Mouse (Mus musculus) stomach, embryonic 16.5 days (tissue): ENCODE data around the gene Rps6kc1. TPM values are rescaled to one million over a fixed set of nuclear protein-coding genes. Genes with fewer than 3 reads are reported as not detected.

ENCODE experiments used
- ATAC-seq: fragments of 200-750 bp; cut with Nextera tagmentation; 2 replicates; pipeline ENCODE4 v1.8.0; 2017; ENCODE audit warnings: moderate number of reproducible peaks, moderate TSS enrichment; ENCODE audit not compliant: insufficient read depth, low FRiP score
- H3K27ac ChIP-seq: fragments of 300-500 bp; sonication (generic); 2 replicates; pipeline ENCODE4 v1.5.1; 2014; ENCODE audit warnings: low read length
- H3K27me3 ChIP-seq: fragments of 300-500 bp; sonication (generic); 2 replicates; pipeline ENCODE4 v1.6.1; 2014; ENCODE audit warnings: low read length, control low read depth, mixed read lengths; ENCODE audit not compliant: control insufficient read depth, insufficient read depth
- H3K36me3 ChIP-seq: fragments of 300-500 bp; sonication (generic); 2 replicates; pipeline ENCODE4 v1.6.1; 2014; ENCODE audit warnings: low read length; ENCODE audit not compliant: control insufficient read depth, insufficient read depth
- H3K4me1 ChIP-seq: fragments of 300-500 bp; sonication (generic); 2 replicates; pipeline ENCODE4 v1.6.1; 2014; ENCODE audit warnings: low read length, control low read depth, mixed read lengths; ENCODE audit not compliant: control insufficient read depth, insufficient read depth
- H3K4me2 ChIP-seq: fragments of 300-500 bp; sonication (generic); 2 replicates; pipeline ENCODE4 v1.6.1; 2014; ENCODE audit warnings: low read depth, low read length, mixed read lengths
- H3K4me3 ChIP-seq: fragments of 300-500 bp; sonication (generic); replicated peaks from 2 replicates; pipeline ENCODE4 v1.5.1; 2014; ENCODE audit warnings: mild to moderate bottlenecking, low read length
- H3K9ac ChIP-seq: fragments of 300-500 bp; sonication (generic); 2 replicates; pipeline ENCODE4 v1.6.1; 2014; ENCODE audit warnings: low read length
- H3K9me3 ChIP-seq: fragments of 300-500 bp; sonication (generic); replicated peaks from 2 replicates; pipeline ENCODE4 v1.6.1; 2016; ENCODE audit warnings: low read length, control low read depth; ENCODE audit not compliant: control insufficient read depth
- WGBS: fragments of 180-500 bp; shearing (Covaris S2); extraction: QIAGEN DNeasy Blood & Tissue Kit; methylation state at CpG from one replicate; pipeline ENCODE4 v1.1.7; 2014; 5-methylcytosine and 5-hydroxymethylcytosine counted together
- polyA plus RNA-seq: library from polyadenylated mRNA; unstranded; fragments of >200 nt; fragmentation: Nextera tagmentation; extraction: Ambion mirVana; gene quantifications from 2 replicates; pipeline ENCODE4 v1.2.1, GENCODE M21; 2015

The Rps6kc1 gene
- polyA plus RNA-seq = 12.6 and 12.7 TPM in 2 replicates

- H3K4me1 ChIP-seq = peaks cover 8% of the 10 kb centered on the region
- H3K36me3 ChIP-seq = no peaks in the 10 kb centered on the region
- peak within 1 kb of the TSS; percentile 86 for H3K4me2 ChIP-seq
- ATAC-seq = peak; percentile 91
- H3K4me3 ChIP-seq = peak within 1 kb of the TSS; percentile 93
- peak within 1 kb of the TSS; percentile 41; the same call in 1 of the 2 replicates for H3K27ac ChIP-seq
- no peaks in the 10 kb centered on the region for H3K27me3 ChIP-seq
- under 1% methylated on average over 47 of the region's 47 CpGs for WGBS
- H3K9me3 ChIP-seq = no peaks in the 10 kb centered on the region
- H3K9ac ChIP-seq = peak within 1 kb of the TSS; percentile 86
Observed at GRCm38 (mm10) chr1:190911415-190912123, at the start of gene Rps6kc1. TSS of gene Rps6kc1 (minus strand) at chr1:190911770.

GRCm38 (mm10) chr1:190958821-190959220 lies 47.3 kb upstream of the Rps6kc1 start:
- 74% methylated on average over 5 of the region's 5 CpGs for WGBS
- ATAC-seq = no peak
- Histone ChIP-seq H3K4me3 (no peak overlapping the region), H3K4me2 (no peak overlapping the region), H3K27me3 (no peaks in the 10 kb centered on the region), H3K9ac (no peak overlapping the region), H3K36me3 (no peaks in the 10 kb centered on the region), H3K4me1 (no peaks in the 10 kb centered on the region), H3K9me3 (no peaks in the 10 kb centered on the region), H3K27ac (no peak overlapping the region)

- Histone ChIP-seq H3K9ac (no peak overlapping the region), H3K4me2 (no peak overlapping the region), H3K27me3 (no peaks in the 10 kb centered on the region), H3K4me3 (no peak overlapping the region), H3K36me3 (no peaks in the 10 kb centered on the region; the same call in 1 of the 2 replicates), H3K4me1 (no peaks in the 10 kb centered on the region), H3K27ac (no peak overlapping the region), H3K9me3 (no peaks in the 10 kb centered on the region)
- 68% methylated on average over 3 of the region's 3 CpGs for WGBS
- no peak for ATAC-seq
Observed at GRCm38 (mm10) chr1:190953009-190953408, 41.4 kb upstream of the Rps6kc1 start.

GRCm38 (mm10) chr1:190951014-190951413 lies 39.4 kb upstream of the Rps6kc1 start:
- no peaks in the 10 kb centered on the region for H3K4me1 ChIP-seq
- no peaks in the 10 kb centered on the region; the same call in 1 of the 2 replicates for H3K36me3 ChIP-seq
- no peak overlapping the region for H3K27ac ChIP-seq
- no peaks in the 10 kb centered on the region for H3K9me3 ChIP-seq
- no peak overlapping the region for H3K9ac ChIP-seq
- no peak overlapping the region for H3K4me3 ChIP-seq
- 81% methylated on average over 5 of the region's 5 CpGs for WGBS
- ATAC-seq = no peak
- H3K4me2 ChIP-seq = no peak overlapping the region
- H3K27me3 ChIP-seq = no peaks in the 10 kb centered on the region

GRCm38 (mm10) chr1:190948846-190949245 lies 37.3 kb upstream of the Rps6kc1 start:
- Histone ChIP-seq H3K9ac (no peak overlapping the region), H3K36me3 (no peaks in the 10 kb centered on the region; the same call in 1 of the 2 replicates), H3K9me3 (no peaks in the 10 kb centered on the region), H3K27ac (no peak overlapping the region), H3K4me1 (no peaks in the 10 kb centered on the region), H3K4me2 (no peak overlapping the region), H3K27me3 (no peaks in the 10 kb centered on the region), H3K4me3 (no peak overlapping the region)
- no peak for ATAC-seq
- WGBS = 90% methylated on average over 17 of the region's 17 CpGs

GRCm38 (mm10) chr1:190948439-190948838 lies 36.9 kb upstream of the Rps6kc1 start:
- ATAC-seq = no peak
- no peaks in the 10 kb centered on the region for H3K4me1 ChIP-seq
- no peak overlapping the region for H3K9ac ChIP-seq
- 84% methylated on average over 7 of the region's 7 CpGs for WGBS
- H3K9me3 ChIP-seq = no peaks in the 10 kb centered on the region
- H3K36me3 ChIP-seq = no peaks in the 10 kb centered on the region; the same call in 1 of the 2 replicates
- no peak overlapping the region for H3K4me2 ChIP-seq
- no peak overlapping the region for H3K4me3 ChIP-seq
- no peak overlapping the region for H3K27ac ChIP-seq
- H3K27me3 ChIP-seq = no peaks in the 10 kb centered on the region

GRCm38 (mm10) chr1:190947986-190948385 lies 36.4 kb upstream of the Rps6kc1 start:
- Histone ChIP-seq H3K9me3 (no peaks in the 10 kb centered on the region), H3K27ac (no peak overlapping the region), H3K4me3 (no peak overlapping the region), H3K36me3 (no peaks in the 10 kb centered on the region; the same call in 1 of the 2 replicates), H3K9ac (no peak overlapping the region), H3K4me1 (no peaks in the 10 kb centered on the region), H3K4me2 (no peak overlapping the region), H3K27me3 (no peaks in the 10 kb centered on the region)
- ATAC-seq = no peak
- WGBS = 84% methylated on average over 5 of the region's 5 CpGs

- Histone ChIP-seq H3K36me3 (peaks cover 9% of the 10 kb centered on the region; the same call in 1 of the 2 replicates), H3K27me3 (no peaks in the 10 kb centered on the region), H3K4me3 (no peak overlapping the region), H3K9ac (no peak overlapping the region), H3K4me2 (no peak overlapping the region), H3K27ac (no peak overlapping the region), H3K9me3 (no peaks in the 10 kb centered on the region), H3K4me1 (no peaks in the 10 kb centered on the region)
- 46% methylated on average over 6 of the region's 6 CpGs for WGBS
- ATAC-seq = peak; percentile 71; the same call in 1 of the 2 replicates
Observed at GRCm38 (mm10) chr1:190944109-190944760, 32.7 kb upstream of the Rps6kc1 start.

- H3K4me2 ChIP-seq = no peak overlapping the region
- H3K9ac ChIP-seq = no peak overlapping the region
- no peak overlapping the region for H3K4me3 ChIP-seq
- H3K27me3 ChIP-seq = no peaks in the 10 kb centered on the region
- H3K27ac ChIP-seq = no peak overlapping the region
- no peaks in the 10 kb centered on the region for H3K4me1 ChIP-seq
- H3K9me3 ChIP-seq = no peaks in the 10 kb centered on the region
- ATAC-seq = no peak
- H3K36me3 ChIP-seq = 0 out of 2 replicates have a peak, but pooled peaks cover 13% of the 10 kb centered on the region
- WGBS = 91% methylated on average over 7 of the region's 7 CpGs
Observed at GRCm38 (mm10) chr1:190939803-190940202, 28.2 kb upstream of the Rps6kc1 start.
